Mouse (Mus musculus): ENCODE data around the gene Sik1. TPM values are rescaled to one million over a fixed set of nuclear protein-coding genes. Genes with fewer than 3 reads are reported as not detected.
A peak's percentile ranks its signal among the peaks of the same experiment; 100 is the strongest.

Gene Sik1
- total RNA-seq, 2 experiments from 2014 or later, result 18.1 to 18.6 TPM

DNA sequence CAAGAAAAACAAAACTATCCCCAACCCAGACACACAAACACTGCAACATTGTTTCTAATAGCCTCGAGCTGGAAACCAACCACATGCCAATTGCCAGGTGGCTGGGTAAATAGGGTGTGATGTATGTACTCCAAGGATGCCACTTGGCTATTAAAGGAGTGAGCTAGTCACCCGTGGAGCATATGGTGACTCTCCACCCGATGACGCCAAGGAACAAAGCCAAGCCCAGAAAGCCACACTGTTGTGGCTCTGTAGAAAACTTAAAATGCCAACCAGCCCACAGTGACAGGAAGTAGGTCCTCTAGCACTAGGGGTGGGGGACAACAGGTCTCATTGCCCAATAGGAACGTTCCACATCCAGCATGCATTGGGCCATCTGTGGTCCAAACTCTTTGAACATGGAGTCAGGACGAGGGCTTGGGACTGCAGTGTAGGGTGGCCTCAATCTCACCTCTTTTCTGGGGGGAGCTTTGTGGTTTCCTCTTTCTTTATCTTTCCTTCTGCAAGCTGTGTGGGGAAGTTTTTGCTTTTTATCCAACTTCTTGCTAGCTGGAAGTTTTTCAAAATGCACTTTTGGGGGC lies 15.1 kb downstream of the Sik1 start:
- intact Hi-C loops (cut with DNase I; ENCODE audit: low total_unique reads), result no loop called here
- no peak for DNase-seq

DNA sequence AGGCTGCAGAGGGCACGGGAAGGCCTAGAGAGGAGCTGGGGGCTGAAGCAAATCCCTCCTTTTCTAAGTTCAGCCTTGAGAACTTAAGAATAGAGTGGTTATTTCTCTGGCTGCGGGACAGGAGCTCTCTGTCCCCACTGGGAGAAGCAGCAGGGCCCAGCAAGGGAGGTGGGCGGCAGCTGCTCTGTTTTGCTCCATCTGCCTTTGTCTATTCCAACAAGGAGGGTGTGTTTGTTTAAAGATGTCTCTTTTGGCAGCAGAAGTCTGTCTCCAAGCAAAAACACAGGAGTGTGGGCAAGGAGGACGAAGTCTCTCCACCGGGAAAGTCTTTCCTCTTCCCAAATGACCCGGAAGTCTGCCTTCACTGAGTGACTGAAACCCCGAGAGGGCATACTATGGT lies 18.8 kb downstream of the Sik1 start:
- intact Hi-C loops (cut with DNase I; ENCODE audit: low total_unique reads), result no loop called here
- DNase-seq, result peak; percentile 40

DNA sequence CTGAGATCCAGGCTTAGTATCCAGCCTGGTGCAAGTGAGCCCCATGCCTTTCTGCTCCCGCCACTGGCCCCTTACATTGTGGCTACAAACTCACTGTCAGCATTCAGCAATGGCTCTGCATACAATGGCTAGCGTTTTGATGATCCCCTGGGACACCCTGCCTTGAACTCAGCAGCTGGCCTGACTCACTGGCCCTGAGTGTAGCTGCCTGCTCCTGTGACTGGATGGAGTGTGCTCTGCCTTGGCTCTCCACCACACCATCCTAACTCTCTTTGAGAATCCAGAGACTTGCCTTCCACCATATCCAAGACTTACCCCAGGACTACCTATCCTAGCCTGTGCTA lies 19.4 kb downstream of the Sik1 start:
- intact Hi-C loops (cut with DNase I; ENCODE audit: low total_unique reads), result no loop called here
- no peak for DNase-seq

DNA sequence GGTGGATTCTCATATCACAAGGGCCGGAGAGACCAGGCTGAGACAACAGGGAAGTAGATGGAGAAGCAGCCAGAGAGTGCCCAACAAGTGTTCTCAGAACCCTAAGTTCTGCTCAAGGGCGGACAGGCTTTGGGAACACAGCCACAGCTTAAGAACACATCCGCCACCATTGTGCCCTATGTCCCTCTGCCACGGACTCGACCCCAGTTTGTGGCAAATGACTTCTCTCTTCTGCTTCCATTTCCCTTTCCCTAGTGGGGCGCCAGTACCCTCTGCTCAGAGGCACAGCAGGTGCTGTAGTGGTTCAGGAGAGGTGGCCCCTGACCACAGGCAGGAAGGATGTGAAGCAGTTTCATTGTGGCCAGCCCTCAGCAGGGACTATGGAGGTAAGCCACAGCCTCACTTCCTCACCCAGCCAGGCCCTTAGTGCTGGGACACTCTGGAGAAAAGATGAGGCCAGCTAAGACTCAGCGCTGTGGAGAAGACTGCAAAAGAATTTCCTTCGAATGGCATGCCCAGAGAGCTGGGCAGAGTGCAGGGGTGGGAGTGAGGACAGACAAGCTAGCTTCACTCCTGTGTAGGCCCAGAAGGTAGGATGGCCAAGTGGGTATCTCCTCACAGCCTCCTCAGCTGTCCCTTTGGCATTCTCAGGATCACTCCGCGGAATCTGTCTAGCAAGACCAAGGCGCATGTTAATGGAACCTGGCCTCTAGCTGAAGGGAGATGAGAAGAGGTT lies 19.9 kb downstream of the Sik1 start:
- DNase-seq, result no peak
- intact Hi-C loops (cut with DNase I; ENCODE audit: low total_unique reads), result no loop called here

DNA sequence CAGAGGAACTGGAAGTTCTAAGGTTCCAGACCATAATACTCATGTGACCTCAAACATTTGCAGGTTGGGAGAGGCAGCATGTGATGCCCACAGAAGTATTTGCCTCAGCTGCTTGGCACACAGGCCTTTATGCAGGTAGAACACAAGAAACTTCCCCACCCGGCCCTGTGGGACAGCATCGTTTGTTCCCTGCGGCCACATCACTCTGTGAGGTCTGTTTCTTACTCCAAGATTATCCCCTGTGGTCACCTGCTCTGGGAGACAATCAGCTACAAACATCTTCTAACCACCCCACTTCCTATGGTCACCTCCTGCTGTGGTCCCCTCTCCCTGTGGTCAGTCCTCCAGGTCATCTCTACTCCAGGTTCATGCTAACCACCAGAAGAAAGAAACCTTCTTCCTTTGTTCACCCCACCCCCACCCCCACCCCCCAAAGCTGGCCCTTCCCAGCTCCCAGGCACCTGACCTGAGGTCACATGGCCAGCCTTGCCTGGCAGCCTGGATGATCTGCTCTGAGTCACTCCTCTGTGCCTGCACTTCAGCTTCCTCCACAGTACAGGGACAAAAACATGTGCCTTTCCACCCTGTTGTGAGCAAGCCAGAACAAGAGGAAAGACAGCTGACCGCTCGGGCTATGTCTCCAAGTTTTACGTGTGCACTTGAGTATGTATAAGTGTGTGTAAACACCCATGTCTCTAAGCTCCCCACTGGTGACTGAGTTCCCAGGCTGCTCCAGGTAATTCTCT lies 21.1 kb downstream of the Sik1 start:
- DNase-seq, result peak; percentile 50
- intact Hi-C loops (cut with DNase I; ENCODE audit: low total_unique reads), result no loop called here

DNA sequence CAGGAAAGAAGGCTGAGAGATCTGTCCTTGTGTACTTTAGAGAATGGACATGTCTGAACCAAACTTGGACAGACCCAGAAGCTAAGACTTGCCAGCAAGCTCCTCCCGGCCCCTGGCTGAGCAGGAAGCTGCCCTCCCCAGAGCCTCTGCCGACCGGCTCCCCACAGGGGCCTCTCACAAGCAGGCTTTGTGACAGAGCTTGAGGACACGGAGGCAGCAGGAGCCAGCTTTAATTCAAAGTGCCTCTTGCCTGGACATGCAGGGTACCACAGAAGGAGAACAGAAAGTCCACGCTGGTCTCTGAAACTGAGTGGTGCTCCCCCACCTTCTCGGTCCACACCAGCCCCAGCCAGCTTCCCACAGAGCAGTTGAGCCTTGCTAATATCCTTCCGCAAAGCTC lies 21.9 kb downstream of the Sik1 start:
- DNase-seq, result peak; percentile 59
- intact Hi-C loops (cut with DNase I; ENCODE audit: low total_unique reads), result no loop called here

DNA sequence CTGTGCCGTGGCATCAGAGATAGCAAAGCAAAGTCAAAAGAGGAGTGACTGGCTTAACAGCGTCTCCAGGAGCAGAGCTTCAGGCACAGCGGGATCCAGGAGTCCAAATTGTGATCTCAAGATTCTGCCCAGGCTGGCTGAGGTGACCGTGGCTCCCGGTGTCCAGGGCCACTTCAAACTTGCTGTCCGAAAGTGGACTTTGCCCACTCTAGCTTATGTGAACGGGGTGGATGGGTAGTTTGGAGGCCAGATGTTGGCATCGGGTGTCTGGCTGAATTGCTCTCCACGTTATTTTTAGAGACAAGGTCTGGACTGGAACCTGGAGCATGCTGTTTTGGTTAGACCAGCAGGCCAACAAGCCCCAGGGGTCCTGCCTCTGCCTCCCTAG lies 23.0 kb downstream of the Sik1 start:
- intact Hi-C loops (cut with DNase I; ENCODE audit: low total_unique reads), result no loop called here
- no peak for DNase-seq

DNA sequence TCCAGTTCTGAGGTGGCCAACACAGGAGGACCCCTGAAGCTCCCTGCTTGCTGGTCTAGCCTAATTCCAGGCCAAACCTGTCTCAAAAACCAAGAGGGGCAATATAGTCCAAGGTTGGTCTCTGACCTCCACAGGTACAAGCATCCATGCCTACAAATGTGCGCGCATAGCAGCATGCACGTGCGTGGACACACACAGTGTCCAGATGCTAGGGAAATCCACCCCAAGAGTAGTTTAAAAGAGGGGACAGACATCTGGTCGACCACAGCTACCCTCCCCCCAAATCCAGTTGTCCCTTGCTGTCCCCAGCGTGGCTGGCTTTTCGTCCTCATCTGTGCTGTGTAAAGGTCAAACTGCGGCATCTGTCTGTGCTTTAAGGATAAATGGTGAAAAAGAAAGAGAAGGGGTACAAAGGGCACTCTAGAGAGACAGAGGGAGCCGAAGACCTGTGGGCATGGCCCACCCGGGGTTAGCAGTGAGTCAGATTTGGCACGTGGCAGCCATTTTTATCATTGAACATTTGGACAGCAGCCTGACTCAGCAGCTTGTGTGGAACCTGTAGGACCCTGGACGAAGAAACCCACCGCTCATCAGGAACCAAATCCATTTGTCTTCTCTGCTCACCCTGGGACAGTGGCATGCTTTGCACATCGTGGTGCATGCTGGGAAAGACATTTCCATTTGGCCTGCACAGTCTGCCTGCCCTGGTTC lies 23.6 kb downstream of the Sik1 start:
- intact Hi-C loops (cut with DNase I; ENCODE audit: low total_unique reads), result no loop called here
- no peak for DNase-seq

DNA sequence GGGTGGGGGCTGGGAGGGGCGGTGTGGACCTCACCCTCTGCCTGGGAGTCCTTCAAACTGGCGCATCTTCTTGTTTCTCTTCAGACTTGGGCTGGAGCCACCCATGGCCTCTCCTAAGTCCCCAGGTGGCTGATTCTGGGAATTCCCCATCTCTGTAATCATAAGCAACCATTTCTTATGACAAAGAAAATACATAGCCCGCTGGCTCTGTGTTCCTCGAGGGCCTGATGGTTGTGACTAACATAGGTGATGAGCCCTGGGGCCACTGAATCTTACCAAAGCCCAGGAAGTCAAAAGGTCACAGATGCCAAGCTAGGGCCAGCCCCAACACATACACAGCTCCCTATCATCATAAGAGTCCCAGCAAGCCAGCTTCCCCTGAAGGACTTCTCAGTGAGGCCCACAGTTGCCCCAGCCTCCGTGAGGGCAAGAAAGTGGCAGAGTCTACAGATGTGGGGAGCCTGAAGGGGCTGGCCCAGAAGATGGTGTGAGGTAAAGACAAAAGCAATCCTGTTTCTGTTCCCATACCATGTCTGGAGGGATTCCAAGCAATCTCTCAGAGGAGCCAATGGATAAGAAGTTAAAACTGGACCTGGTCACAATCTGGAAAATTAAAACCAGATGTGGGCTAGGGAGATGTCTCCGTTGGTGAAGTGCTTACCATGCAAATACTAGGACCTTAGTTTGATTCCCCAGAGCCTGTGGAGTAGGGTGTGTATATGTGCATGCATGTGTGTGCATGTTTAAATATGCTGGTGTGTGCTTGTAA lies 24.3 kb downstream of the Sik1 start:
- intact Hi-C loops (cut with DNase I; ENCODE audit: low total_unique reads), result no loop called here
- DNase-seq, result no peak

DNA sequence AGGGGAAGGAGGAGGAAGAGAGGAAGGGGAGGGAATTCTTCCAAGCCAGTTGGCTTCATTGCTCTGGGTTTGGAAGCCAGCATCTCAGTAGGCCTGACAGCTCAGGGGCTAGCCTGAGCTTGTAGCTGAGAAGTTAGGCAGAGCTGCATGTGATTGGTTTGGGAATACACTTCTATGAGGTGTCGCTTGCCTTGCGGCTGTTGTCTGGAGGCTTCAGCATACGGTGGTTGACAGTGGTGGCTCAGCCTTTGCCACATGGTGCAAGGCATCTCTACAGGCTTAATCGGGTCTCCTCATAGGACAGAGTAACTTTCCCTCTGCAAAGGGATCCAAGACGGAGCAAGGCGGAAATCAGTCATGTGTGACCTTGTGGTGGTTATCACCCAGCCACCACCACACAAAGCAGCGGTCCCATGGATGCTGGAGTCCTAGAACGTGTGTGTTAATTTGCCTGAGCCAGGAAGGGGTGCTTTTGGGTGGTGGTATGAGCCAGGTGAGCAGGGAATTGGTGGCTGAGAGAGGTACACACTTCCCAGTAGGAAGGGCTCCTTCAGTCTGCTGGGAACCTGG lies 25.0 kb downstream of the Sik1 start:
- intact Hi-C loops (cut with DNase I; ENCODE audit: low total_unique reads), result no loop called here
- DNase-seq, result no peak

DNA sequence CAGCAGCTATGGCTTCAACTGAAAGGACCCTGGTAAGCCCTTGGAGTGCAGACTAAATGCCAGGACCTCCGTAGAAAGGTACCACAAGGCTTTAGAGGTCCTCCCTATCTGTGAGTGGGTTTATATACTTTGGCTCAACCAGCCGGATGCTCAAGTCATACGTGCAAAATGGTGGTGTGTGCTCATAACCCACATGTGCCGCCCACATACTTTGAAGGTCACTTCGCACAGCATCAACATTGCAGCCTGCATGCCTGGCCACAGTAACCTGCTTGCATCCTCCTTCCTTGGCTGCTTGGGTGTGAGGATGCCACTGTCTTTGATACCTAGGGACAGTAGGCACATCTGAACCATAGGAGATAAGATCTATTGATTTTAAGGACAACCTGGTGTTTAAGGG lies 26.7 kb downstream of the Sik1 start:
- no peak for DNase-seq
- intact Hi-C loops (cut with DNase I; ENCODE audit: low total_unique reads), result no loop called here

DNA sequence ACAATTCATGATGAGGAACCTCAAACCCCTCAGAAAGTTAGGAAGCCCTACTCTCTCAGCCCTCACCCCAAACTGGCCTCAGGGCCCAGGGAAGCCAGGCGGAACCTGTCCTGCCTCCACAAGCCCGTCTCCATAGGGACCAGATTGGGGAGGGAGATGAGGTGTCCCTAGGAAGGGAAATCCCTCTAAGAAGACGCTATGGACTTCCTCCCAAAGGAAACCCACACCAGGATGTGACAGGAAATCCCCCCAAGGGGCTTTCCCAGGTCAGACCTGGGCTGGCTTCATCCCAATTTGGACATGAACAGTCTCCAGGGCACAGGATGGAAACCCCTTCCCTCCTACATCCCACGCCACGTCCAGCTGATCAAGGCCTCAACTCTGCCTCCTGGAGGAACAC lies 27.5 kb downstream of the Sik1 start:
- no peak for DNase-seq
- intact Hi-C loops (cut with DNase I; ENCODE audit: low total_unique reads), result no loop called here

DNA sequence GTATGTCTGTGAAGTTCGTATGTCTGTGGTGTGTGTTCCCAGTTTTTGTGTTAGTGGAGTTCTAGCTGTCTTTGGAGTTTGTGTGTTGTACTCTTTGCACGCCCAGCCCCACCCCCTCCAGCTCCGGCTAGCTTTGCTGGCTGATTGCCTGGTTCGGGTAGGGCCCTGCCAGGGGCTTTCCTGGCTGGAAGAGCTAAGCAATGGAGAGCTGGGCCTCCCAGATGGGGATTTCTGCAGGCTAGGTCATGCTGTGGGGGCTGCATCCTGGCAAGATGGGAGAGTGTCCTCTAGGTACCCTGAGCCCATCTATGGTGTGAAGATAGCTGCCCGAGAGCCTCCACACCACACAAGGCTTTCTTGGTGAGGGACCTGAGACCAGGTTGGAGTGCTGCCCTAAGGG lies 28.4 kb downstream of the Sik1 start:
- intact Hi-C loops (cut with DNase I; ENCODE audit: low total_unique reads), result no loop called here
- peak; percentile 84 for DNase-seq

DNA sequence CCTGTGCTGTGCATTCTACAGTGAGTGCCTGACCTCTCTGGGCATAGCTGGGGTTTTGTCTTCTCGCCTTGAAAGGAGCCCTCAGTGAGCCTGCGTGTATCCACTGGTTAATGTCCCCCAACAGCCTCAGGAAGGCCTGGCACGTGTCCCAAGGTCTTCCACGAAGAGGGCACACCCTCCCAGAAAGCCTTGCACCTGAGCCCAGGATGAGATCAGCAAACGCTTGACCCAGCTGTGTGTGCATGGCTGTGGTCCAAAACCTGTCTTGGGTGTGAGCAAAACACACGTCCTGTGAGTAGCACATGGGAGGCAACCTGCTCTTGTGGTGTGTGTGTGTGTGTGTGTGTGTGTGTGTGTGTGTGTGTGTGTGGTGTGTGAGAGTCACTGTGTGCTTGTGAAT lies 28.9 kb downstream of the Sik1 start:
- intact Hi-C loops (cut with DNase I; ENCODE audit: low total_unique reads), result no loop called here
- DNase-seq, result peak; percentile 63

DNA sequence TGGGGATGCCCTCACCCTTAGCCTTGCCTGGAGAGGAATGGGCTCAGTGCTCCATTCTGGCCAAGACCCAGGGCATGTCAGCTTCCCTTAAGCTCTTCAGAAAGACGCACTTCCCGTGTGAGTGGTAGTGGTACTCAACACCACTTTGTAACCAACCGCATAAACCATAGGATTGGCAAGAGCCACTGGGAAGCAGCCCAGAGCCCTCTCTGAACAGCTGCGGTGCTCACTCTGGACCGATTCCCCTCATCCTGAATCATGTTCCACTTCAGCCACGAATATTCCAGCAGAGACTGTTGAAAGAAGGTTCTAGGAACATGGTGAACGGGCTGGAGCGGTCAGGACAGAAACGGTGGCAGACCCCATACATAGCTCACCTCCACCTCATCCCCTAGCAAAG lies 29.9 kb downstream of the Sik1 start:
- intact Hi-C loops (cut with DNase I; ENCODE audit: low total_unique reads), result no loop called here

DNA sequence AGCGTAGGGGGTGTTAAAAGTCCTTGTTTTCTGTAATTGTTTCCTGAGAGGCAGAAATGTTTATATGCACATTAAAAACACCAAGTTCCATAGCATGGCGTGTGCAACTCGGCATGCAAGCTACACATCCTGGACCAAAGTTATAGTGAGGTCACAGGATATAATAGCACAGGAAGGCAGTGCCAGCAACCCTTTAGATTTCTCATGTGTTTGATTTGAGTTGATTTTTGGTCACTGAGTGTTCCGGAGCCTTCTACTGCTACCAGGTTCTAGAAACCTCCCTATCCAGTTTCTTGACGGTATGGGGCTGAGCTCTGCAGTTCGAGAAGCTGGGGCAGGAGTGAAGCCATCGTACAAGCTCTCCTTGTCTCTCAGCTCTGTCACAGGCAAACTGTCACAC lies 30.8 kb downstream of the Sik1 start:
- intact Hi-C loops (cut with DNase I; ENCODE audit: low total_unique reads), result no loop called here
- no peak for DNase-seq

More for the DNA sequence above, 29.9 kb downstream of the Sik1 start:
- no peak for DNase-seq

DNA sequence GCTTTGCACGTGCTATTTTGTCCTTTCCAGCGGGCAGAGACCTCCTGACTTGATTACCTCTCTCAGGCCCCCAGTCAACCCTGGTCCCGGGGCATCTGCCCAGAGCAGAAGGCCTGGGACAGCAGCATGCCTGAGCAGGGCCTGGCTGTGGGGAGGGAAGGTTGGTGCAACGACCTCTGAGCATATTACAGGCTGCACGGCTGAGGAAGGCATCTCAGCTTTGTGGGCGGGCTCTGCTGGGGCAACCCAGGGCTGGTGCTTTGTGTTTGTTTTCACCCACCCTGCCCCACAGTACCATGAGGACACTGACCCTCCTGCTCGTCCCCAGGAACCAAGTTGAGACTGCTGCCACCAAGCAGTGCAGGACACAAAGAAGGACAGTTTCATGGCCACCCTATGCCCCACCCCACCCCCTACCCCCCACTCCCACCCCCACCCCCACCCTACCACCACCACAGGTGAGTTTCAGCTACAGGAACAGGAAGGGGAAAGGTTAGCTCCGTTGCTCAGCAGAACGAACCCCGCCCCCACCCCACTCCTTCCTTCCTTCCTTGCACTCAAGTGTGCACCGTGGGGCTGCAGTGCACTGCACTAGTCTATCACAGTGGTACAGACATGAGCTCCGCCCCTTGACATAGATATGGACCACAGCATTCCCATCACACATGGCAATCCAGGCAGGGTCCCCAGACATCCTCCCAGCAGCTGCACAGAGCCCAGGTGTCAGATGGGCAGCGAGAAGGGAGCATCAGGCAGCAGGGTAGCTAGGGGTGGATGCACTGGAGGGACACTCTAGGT lies 34.3 kb downstream of the Sik1 start:
- DNase-seq, result no peak
- intact Hi-C loops (cut with DNase I; ENCODE audit: low total_unique reads), result no loop called here

DNA sequence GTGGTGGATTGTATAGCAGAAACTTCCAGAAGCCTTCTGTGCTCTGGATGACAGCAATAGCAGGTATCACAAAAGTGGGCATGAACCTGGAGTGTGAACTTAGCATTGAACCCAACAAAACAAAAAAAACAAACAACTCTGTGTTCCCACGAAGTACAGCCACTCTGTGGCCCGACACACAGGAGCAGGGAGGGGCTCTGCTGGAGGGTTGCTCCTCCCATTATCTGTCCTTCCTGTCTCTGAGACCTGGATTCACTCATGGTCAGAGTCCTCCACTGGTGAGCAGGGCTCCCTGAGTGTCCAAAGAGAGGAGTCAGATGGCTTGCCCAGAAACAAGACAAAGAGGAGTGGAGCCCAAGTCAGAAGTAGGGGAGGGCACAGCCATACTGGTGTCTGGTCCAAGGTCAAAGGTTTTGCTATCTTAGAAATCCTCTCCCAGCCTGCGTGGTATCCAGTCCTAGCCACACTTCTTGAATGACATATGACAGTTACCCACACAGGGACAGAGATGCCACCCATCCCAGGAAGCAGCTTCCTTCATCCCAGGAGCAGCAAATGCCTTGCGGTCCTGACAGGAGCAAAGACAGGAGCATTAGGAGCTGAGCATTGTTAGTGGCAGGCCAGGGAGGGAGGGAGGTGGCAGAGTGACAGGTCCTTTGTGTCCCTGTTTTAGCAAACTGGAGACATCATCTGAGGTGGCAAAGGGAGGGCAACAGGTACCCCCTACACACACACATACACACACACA lies 35.3 kb downstream of the Sik1 start:
- DNase-seq, result no peak
- intact Hi-C loops (cut with DNase I; ENCODE audit: low total_unique reads), result no loop called here

Measured in gastrocnemius, postnatal 14 days (tissue).